Mouse (Mus musculus) myocyte (in vitro differentiated cells): ENCODE results near the gene Hist1h3a.
"Not testable (repeated sequence)": the region's sequence is repeated elsewhere in the genome, so short reads cannot be mapped to it uniquely, and the experiment has no call there.

Source experiments
- CEBPB ChIP-seq: IDR thresholded peaks from 2 replicates; pipeline ENCODE4 v1.6.1; 2011; ENCODE audit warnings: mild to moderate bottlenecking, moderate library complexity; ENCODE audit not compliant: poor library complexity, insufficient read depth, severe bottlenecking
- E2F4 ChIP-seq: IDR thresholded peaks from one replicate; pipeline ENCODE4 v1.6.1; 2011; ENCODE audit warnings: mild to moderate bottlenecking, control low read depth, moderate library complexity; ENCODE audit not compliant: insufficient read depth
- POLR2A ChIP-seq: IDR thresholded peaks from one replicate; pipeline ENCODE4 v1.6.1; 2011; ENCODE audit warnings: low read depth, mild to moderate bottlenecking, control low read depth, moderate library complexity; ENCODE audit not compliant: insufficient read length
- TCF12 ChIP-seq: IDR thresholded peaks from one replicate; pipeline ENCODE4 v1.6.1; 2011; ENCODE audit warnings: mild to moderate bottlenecking, control low read depth; ENCODE audit not compliant: poor library complexity, insufficient read depth, severe bottlenecking
- USF1 ChIP-seq: IDR thresholded peaks from one replicate; pipeline ENCODE4 v1.6.1; 2011; ENCODE audit warnings: low read depth, mild to moderate bottlenecking, control low read depth, moderate library complexity

- TF ChIP-seq POLR2A, TCF12, USF1, CEBPB, E2F4: not testable (repeated sequence)
Observed at GRCm38 (mm10) chr13:23769613-23770012, 7.4 kb upstream of the Hist1h3a start, which contains the start of gene Trim38.
